Mouse (Mus musculus): Measurements from ENCODE around the gene Rasal2. TPM values are rescaled to one million over a fixed set of nuclear protein-coding genes. Genes with fewer than 3 reads are reported as not detected.

Gene Rasal2
- polyA plus RNA-seq, 1 experiment from 2014 or later, result 10.2 TPM

GRCm38 (mm10) chr1:157434404-157434803 lies 22.0 kb upstream of the Rasal2 start:
- Histone ChIP-seq H3K4me1 (peaks cover 12% of the 10 kb centered on the region), H3K27me3 (ENCODE audit: poor library complexity, severe bottlenecking) (peaks cover 3% of the 10 kb centered on the region; the same call in 1 of the 2 replicates), H3K4me3 (no peak overlapping the region), H3K36me3 (replicated peaks) (no peaks in the 10 kb centered on the region), H3K27ac (no peak overlapping the region), H3K9me3 (no peaks in the 10 kb centered on the region)
- WGBS, result 93% methylated on average over 4 of the region's 4 CpGs
- no peak for DNase-seq (ENCODE audit: extremely low spot score, low spot score)

GRCm38 (mm10) chr1:157433316-157433715 lies 20.9 kb upstream of the Rasal2 start:
- H3K36me3 ChIP-seq (replicated peaks), result no peaks in the 10 kb centered on the region
- 49% methylated on average over 3 of the region's 3 CpGs for WGBS
- H3K27ac ChIP-seq, result no peak overlapping the region
- H3K9me3 ChIP-seq, result no peaks in the 10 kb centered on the region
- H3K4me1 ChIP-seq, result peaks cover 5% of the 10 kb centered on the region
- no peak for DNase-seq (ENCODE audit: extremely low spot score, low spot score)
- H3K4me3 ChIP-seq, result no peak overlapping the region
- 0 out of 2 replicates have a peak, but pooled peaks cover 3% of the 10 kb centered on the region for H3K27me3 ChIP-seq (ENCODE audit: poor library complexity, severe bottlenecking)

GRCm38 (mm10) chr1:157428366-157428765 lies 16.0 kb upstream of the Rasal2 start:
- Histone ChIP-seq H3K4me1 (peaks cover 3% of the 10 kb centered on the region), H3K36me3 (replicated peaks) (no peaks in the 10 kb centered on the region), H3K4me3 (no peak overlapping the region), H3K9me3 (no peaks in the 10 kb centered on the region), H3K27ac (no peak overlapping the region), H3K27me3 (ENCODE audit: poor library complexity, severe bottlenecking) (no peaks in the 10 kb centered on the region)
- 93% methylated on average over 3 of the region's 3 CpGs for WGBS
- DNase-seq (ENCODE audit: extremely low spot score, low spot score), result no peak

GRCm38 (mm10) chr1:157427604-157428003 lies 15.2 kb upstream of the Rasal2 start:
- Histone ChIP-seq H3K4me1 (no peaks in the 10 kb centered on the region), H3K9me3 (no peaks in the 10 kb centered on the region), H3K27me3 (ENCODE audit: poor library complexity, severe bottlenecking) (no peaks in the 10 kb centered on the region), H3K4me3 (no peak overlapping the region), H3K36me3 (replicated peaks) (no peaks in the 10 kb centered on the region), H3K27ac (no peak overlapping the region)
- DNase-seq (ENCODE audit: extremely low spot score, low spot score), result no peak
- WGBS, result 95% methylated on average over 4 of the region's 4 CpGs

- no peaks in the 10 kb centered on the region for H3K27me3 ChIP-seq (ENCODE audit: poor library complexity, severe bottlenecking)
- WGBS, result 71% methylated on average over 1 of the region's 1 CpGs
- no peaks in the 10 kb centered on the region for H3K36me3 ChIP-seq (replicated peaks)
- no peaks in the 10 kb centered on the region for H3K4me1 ChIP-seq
- H3K4me3 ChIP-seq, result no peak overlapping the region
- no peak overlapping the region for H3K27ac ChIP-seq
- H3K9me3 ChIP-seq, result no peaks in the 10 kb centered on the region
- DNase-seq (ENCODE audit: extremely low spot score, low spot score), result no peak
Observed at GRCm38 (mm10) chr1:157426933-157427332, 14.5 kb upstream of the Rasal2 start.

- WGBS, result 84% methylated on average over 8 of the region's 8 CpGs
Observed at GRCm38 (mm10) chr1:157425741-157426427, 13.5 kb upstream of the Rasal2 start.

GRCm38 (mm10) chr1:157417861-157418260 lies 5.5 kb upstream of the Rasal2 start:
- Histone ChIP-seq H3K4me1 (peaks cover 27% of the 10 kb centered on the region), H3K27ac (peak overlapping the region; percentile 78), H3K4me3 (no peak overlapping the region), H3K36me3 (replicated peaks) (peaks cover 38% of the 10 kb centered on the region), H3K27me3 (ENCODE audit: poor library complexity, severe bottlenecking) (no peaks in the 10 kb centered on the region), H3K9me3 (no peaks in the 10 kb centered on the region)
- no peak for DNase-seq (ENCODE audit: extremely low spot score, low spot score)
- WGBS, result 32% methylated on average over 7 of the region's 7 CpGs

More at GRCm38 (mm10) chr1:157425741-157426427, 13.5 kb upstream of the Rasal2 start:
- DNase-seq (ENCODE audit: extremely low spot score, low spot score), result no peak
- H3K9me3 ChIP-seq, result no peaks in the 10 kb centered on the region
- H3K27me3 ChIP-seq (ENCODE audit: poor library complexity, severe bottlenecking), result no peaks in the 10 kb centered on the region
- H3K4me1 ChIP-seq, result no peaks in the 10 kb centered on the region
- H3K4me3 ChIP-seq, result no peak overlapping the region
- H3K27ac ChIP-seq, result no peak overlapping the region
- no peaks in the 10 kb centered on the region for H3K36me3 ChIP-seq (replicated peaks)

- Histone ChIP-seq H3K4me3 (no peak overlapping the region), H3K4me1 (peaks cover 27% of the 10 kb centered on the region), H3K27ac (peak overlapping the region; percentile 78), H3K27me3 (ENCODE audit: poor library complexity, severe bottlenecking) (no peaks in the 10 kb centered on the region), H3K9me3 (no peaks in the 10 kb centered on the region), H3K36me3 (replicated peaks) (peaks cover 38% of the 10 kb centered on the region)
- WGBS, result 60% methylated on average over 3 of the region's 3 CpGs
- DNase-seq (ENCODE audit: extremely low spot score, low spot score), result no peak
Observed at GRCm38 (mm10) chr1:157417414-157417813, 5.0 kb upstream of the Rasal2 start.

GRCm38 (mm10) chr1:157416628-157417027 lies 4.2 kb upstream of the Rasal2 start:
- Histone ChIP-seq H3K9me3 (no peaks in the 10 kb centered on the region), H3K36me3 (replicated peaks) (peaks cover 38% of the 10 kb centered on the region), H3K4me1 (peaks cover 32% of the 10 kb centered on the region), H3K27ac (no peak overlapping the region), H3K4me3 (no peak overlapping the region), H3K27me3 (ENCODE audit: poor library complexity, severe bottlenecking) (no peaks in the 10 kb centered on the region)
- no peak for DNase-seq (ENCODE audit: extremely low spot score, low spot score)
- 83% methylated on average over 2 of the region's 2 CpGs for WGBS

- Histone ChIP-seq H3K4me3 (no peak overlapping the region), H3K27me3 (ENCODE audit: poor library complexity, severe bottlenecking) (no peaks in the 10 kb centered on the region), H3K9me3 (no peaks in the 10 kb centered on the region), H3K36me3 (replicated peaks) (peaks cover 38% of the 10 kb centered on the region), H3K4me1 (peaks cover 40% of the 10 kb centered on the region), H3K27ac (no peak overlapping the region)
- DNase-seq (ENCODE audit: extremely low spot score, low spot score), result no peak
- WGBS, result 74% methylated on average over 3 of the region's 3 CpGs
Observed at GRCm38 (mm10) chr1:157415771-157416170, 3.4 kb upstream of the Rasal2 start.

- DNase-seq (ENCODE audit: extremely low spot score, low spot score), result peak; percentile 74
- H3K27ac ChIP-seq, result peak overlapping the region; percentile 97
- under 1% methylated on average over 83 of the region's 85 CpGs for WGBS
- H3K4me1 ChIP-seq, result peaks cover 45% of the 10 kb centered on the region
- no peaks in the 10 kb centered on the region for H3K9me3 ChIP-seq
- H3K4me3 ChIP-seq, result peak overlapping the region; percentile 96
- H3K36me3 ChIP-seq (replicated peaks), result peaks cover 17% of the 10 kb centered on the region
- no peaks in the 10 kb centered on the region for H3K27me3 ChIP-seq (ENCODE audit: poor library complexity, severe bottlenecking)
Observed at GRCm38 (mm10) chr1:157411711-157412380, 549 bp downstream of the Rasal2 start.

GRCm38 (mm10) chr1:157411341-157411710 lies 1.1 kb downstream of the Rasal2 start:
- peaks cover 45% of the 10 kb centered on the region for H3K4me1 ChIP-seq
- no peak for DNase-seq (ENCODE audit: extremely low spot score, low spot score)
- peak overlapping the region; percentile 97 for H3K27ac ChIP-seq
- H3K36me3 ChIP-seq (replicated peaks), result peaks cover 20% of the 10 kb centered on the region
- under 1% methylated on average over 4 of the region's 4 CpGs for WGBS
- H3K4me3 ChIP-seq, result peak overlapping the region; percentile 96
- no peaks in the 10 kb centered on the region for H3K27me3 ChIP-seq (ENCODE audit: poor library complexity, severe bottlenecking)
- H3K9me3 ChIP-seq, result no peaks in the 10 kb centered on the region

- peak overlapping the region; percentile 97; the same call in 1 of the 2 replicates for H3K27ac ChIP-seq
- no peak for DNase-seq (ENCODE audit: extremely low spot score, low spot score)
- H3K4me3 ChIP-seq, result peak overlapping the region; percentile 96
- no peaks in the 10 kb centered on the region for H3K27me3 ChIP-seq (ENCODE audit: poor library complexity, severe bottlenecking)
- no peaks in the 10 kb centered on the region for H3K9me3 ChIP-seq
- 13% methylated on average over 8 of the region's 8 CpGs for WGBS
- peaks cover 18% of the 10 kb centered on the region for H3K36me3 ChIP-seq (replicated peaks)
- peaks cover 45% of the 10 kb centered on the region for H3K4me1 ChIP-seq
Observed at GRCm38 (mm10) chr1:157410937-157411336, 1.5 kb downstream of the Rasal2 start.
